Mouse (Mus musculus): ENCODE results near the gene Slamf6.

- TF ChIP-seq CTCF (IDR thresholded peaks at IDR 0.05; ENCODE audit: low read depth) = no peak
- no peak for TF ChIP-seq EP300 (IDR thresholded peaks at IDR 0.05; ENCODE audit: low read depth)
Measured at GRCm38 (mm10) chr1:171918136-171918920, 1.0 kb downstream of the Slamf6 start.
